Comparison of ENCODE assay signal across 12 mouse cellular contexts in genomic region chr13:42656643-42657315, GRCm38 (mm10). TPM values are rescaled to one million over a fixed set of nuclear protein-coding genes. Genes with fewer than 3 reads are reported as not detected.
A peak's percentile ranks its signal among the peaks of the same experiment; 100 is the strongest.
DNase-seq lines count a peak whose midpoint lies in the region; ATAC-seq lines count a peak whose summit lies in the region.
"Had no signal": no experiment of that assay in that cellular context is flagged by ENCODE, and none has a peak within 500 bp of the region (broad histone marks: within the 10 kb centered on the region; RNA-seq: fewer than 3 reads in every experiment).

No protein-coding gene starts in this region.

- peaks cover 22% of the 10 kb centered on the region for H3K27me3 ChIP-seq in forebrain, embryonic 13.5 days
- no peaks in the 10 kb centered on the region for H3K27me3 ChIP-seq in heart, embryonic 16.5 days (ENCODE audit: control insufficient read depth, insufficient read depth, low read length)
- H3K27me3 ChIP-seq: neural tube, embryonic 15.5 days had no signal

- no peak for DNase-seq in frontal cortex, postnatal 25 days (ENCODE audit: low spot score in 2 of 2)
- DNase-seq in lung, postnatal 4 days, result peak; percentile 56 to 85
- no peak for DNase-seq in T-cell, adult 2 months (ENCODE audit: low spot score)
- DNase-seq in ovary, postnatal 36 days (ENCODE audit: low spot score), result no peak
- DNase-seq in kidney, postnatal 10 days, result no peak
- DNase-seq: adrenal gland, adult 2 months; kidney, postnatal 25 days; thymus, adult 2 months had no signal

- H3K36me3 ChIP-seq in forebrain, embryonic 13.5 days (ENCODE audit: poor library complexity, severe bottlenecking), result no peaks in the 10 kb centered on the region
- H3K36me3 ChIP-seq in heart, embryonic 16.5 days (ENCODE audit: control insufficient read depth, insufficient read depth), result no peaks in the 10 kb centered on the region
- H3K36me3 ChIP-seq: neural tube, embryonic 15.5 days had no signal

- H3K27ac ChIP-seq in forebrain, embryonic 13.5 days, result peak overlapping the region; percentile 16
- peak overlapping the region; percentile 81 for H3K27ac ChIP-seq in heart, embryonic 16.5 days (ENCODE audit: low read length)
- H3K27ac ChIP-seq: neural tube, embryonic 15.5 days had no signal

- H3K4me2 ChIP-seq in forebrain, embryonic 13.5 days, result no peak overlapping the region
- H3K4me2 ChIP-seq in heart, embryonic 16.5 days (ENCODE audit: low read depth, low read length), result peak overlapping the region; percentile 4; the same call in 1 of the 2 replicates
- H3K4me2 ChIP-seq: neural tube, embryonic 15.5 days had no signal

- 11% methylated on average over 7 of the region's 7 CpGs for WGBS in forebrain, embryonic 13.5 days
- 39% methylated on average over 7 of the region's 7 CpGs for WGBS in heart, embryonic 16.5 days

- no peak overlapping the region for H3K9ac ChIP-seq in forebrain, embryonic 13.5 days
- H3K9ac ChIP-seq in heart, embryonic 16.5 days (ENCODE audit: low read length), result no peak overlapping the region
- H3K9ac ChIP-seq: neural tube, embryonic 15.5 days had no signal

- peak; percentile 31; the same call in 1 of the 2 replicates for ATAC-seq in frontal cortex, adult (ENCODE audit: low TSS enrichment)
- ATAC-seq in forebrain, embryonic 13.5 days, result peak; percentile 90
- ATAC-seq in heart, embryonic 16.5 days (replicated peaks; ENCODE audit: extremely low read depth, insufficient read depth, low FRiP score), result peak; percentile 96

- no peaks in the 10 kb centered on the region for H3K9me3 ChIP-seq in forebrain, embryonic 13.5 days (replicated peaks)
- no peaks in the 10 kb centered on the region for H3K9me3 ChIP-seq in heart, embryonic 16.5 days (replicated peaks; ENCODE audit: control insufficient read depth, low read length)
- H3K9me3 ChIP-seq: neural tube, embryonic 15.5 days had no signal

- no peak overlapping the region for H3K4me3 ChIP-seq in forebrain, embryonic 13.5 days
- H3K4me3 ChIP-seq in heart, embryonic 16.5 days (ENCODE audit: low read length), result no peak overlapping the region
- H3K4me3 ChIP-seq: neural tube, embryonic 15.5 days had no signal

- H3K4me1 ChIP-seq in forebrain, embryonic 13.5 days, result peaks cover 32% of the 10 kb centered on the region
- H3K4me1 ChIP-seq in heart, embryonic 16.5 days (ENCODE audit: control insufficient read depth, insufficient read depth, low read length), result peaks cover 21% of the 10 kb centered on the region

RNA-seq across cellular contexts. Expression of gene Phactr1, which starts 23.6 kb away (rescaled TPM):
- 33.4 and 34.4 TPM in 2 replicates for polyA plus RNA-seq in forebrain, embryonic 13.5 days (2015; fragmentation: Nextera tagmentation; extraction: Ambion mirVana)
- 4.6 and 4.9 TPM in 2 replicates for polyA plus RNA-seq in heart, embryonic 16.5 days (2015; fragmentation: Nextera tagmentation; extraction: Ambion mirVana)

Comparison
In these comparisons a context has a peak if more than half of its experiments do, and no peak if none do; other contexts are left out.
1. ATAC-seq: peak in every context shown above with its lines; median percentile 96 in heart, embryonic 16.5 days; 90 in forebrain, embryonic 13.5 days; 31 in frontal cortex, adult.
2. DNase-seq: peak in lung, postnatal 4 days (2 of 2); none in frontal cortex, postnatal 25 days (0 of 2), T-cell, adult 2 months (single experiment), ovary, postnatal 36 days (single experiment) and kidney, postnatal 10 days (single experiment).